Mouse (Mus musculus) ovary, postnatal 36 days (tissue): ENCODE data around the gene Tmem179b.
"Not testable (repeated sequence)": the region's sequence is repeated elsewhere in the genome, so short reads cannot be mapped to it uniquely, and the experiment has no call there.

Source experiments
- DNase-seq: peaks from one replicate; pipeline ENCODE4 v3.0.0; 2022; ENCODE audit warnings: low spot score, mixed read lengths

The Tmem179b gene

DNA sequence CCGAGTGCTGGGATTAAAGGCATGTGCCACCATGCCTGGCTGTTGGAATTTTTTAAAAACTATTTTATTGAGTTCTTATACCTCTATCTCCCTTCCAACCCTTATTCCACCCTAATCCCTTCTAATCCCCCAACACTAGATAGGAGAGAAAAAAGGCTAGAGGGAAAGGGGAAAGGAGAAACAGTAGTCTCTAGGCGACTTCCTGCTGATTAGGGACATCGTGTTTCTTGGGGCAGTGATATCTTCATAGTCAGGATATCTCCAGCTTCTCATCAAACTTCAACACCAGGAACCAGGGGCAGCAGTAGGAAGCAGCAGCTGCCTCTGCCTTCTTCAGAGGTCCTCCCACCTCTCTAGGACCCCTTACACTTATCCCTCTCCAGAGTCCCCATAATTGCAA, 39.9 kb downstream of the Tmem179b start:
- no peak for DNase-seq

DNA sequence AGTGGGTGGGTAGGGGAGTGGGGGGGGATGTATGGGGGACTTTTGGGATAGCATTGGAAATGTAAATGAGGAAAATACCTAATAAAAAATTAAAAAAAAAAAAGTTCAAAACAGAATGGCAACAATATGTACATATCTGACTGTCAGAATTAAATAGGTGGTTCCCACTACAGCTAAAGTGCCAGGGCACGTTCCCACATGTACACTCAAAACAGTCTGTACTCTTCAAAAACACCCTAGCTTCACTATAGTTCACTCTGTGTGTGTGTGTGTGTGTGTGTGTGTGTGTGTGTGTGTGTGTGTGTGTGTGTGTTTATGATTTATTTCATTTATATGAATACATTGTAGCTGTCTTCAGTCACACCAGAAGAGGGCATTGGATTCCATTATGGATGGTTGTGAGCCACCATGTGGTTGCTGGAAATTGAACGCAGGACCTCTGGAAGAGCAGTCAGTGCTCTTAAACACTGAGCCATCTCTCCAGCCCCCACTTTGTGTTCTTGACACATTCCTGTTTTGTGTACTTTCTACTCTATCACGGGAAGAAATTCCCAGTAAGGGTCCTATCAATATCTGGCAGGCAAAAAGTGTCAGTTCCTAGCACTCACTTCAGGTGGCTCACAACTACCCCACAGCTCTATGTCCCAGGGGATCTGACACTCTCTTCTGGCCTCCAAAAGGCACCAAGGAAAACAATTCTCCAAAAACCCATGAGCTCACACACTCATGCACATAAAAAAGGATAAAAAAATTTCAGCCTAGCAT, 45.8 kb downstream of the Tmem179b start:
- not testable (repeated sequence) for DNase-seq

DNA sequence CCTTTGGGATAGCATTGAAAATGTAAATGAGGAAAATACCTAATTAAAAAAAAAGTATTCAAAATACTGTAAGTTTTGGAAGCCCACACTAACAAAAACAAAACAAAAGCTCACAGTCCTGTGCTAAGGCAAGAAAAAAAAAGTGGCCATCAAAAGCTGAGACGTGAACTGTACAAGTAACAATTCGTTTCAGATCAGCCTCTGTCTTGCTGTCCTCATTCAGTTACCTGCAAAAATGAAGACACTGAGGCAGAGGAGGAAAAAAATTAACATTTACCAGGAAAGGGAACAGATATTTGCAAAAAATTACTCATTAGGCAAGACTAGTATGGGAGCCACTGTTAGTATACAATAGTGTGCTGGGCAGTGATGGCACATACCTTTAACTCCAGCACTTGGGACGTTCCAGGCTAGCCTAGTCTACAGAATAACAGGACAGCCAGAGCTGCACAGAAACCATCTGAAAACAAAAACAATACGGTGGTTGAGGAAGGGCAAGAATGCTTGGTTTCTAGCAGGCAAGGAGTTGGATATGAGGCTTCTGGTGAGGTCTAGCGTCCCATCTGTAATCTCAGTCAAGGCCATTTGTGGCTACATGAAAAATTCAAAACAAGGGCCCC, 46.7 kb downstream of the Tmem179b start:
- DNase-seq, result no peak

DNA sequence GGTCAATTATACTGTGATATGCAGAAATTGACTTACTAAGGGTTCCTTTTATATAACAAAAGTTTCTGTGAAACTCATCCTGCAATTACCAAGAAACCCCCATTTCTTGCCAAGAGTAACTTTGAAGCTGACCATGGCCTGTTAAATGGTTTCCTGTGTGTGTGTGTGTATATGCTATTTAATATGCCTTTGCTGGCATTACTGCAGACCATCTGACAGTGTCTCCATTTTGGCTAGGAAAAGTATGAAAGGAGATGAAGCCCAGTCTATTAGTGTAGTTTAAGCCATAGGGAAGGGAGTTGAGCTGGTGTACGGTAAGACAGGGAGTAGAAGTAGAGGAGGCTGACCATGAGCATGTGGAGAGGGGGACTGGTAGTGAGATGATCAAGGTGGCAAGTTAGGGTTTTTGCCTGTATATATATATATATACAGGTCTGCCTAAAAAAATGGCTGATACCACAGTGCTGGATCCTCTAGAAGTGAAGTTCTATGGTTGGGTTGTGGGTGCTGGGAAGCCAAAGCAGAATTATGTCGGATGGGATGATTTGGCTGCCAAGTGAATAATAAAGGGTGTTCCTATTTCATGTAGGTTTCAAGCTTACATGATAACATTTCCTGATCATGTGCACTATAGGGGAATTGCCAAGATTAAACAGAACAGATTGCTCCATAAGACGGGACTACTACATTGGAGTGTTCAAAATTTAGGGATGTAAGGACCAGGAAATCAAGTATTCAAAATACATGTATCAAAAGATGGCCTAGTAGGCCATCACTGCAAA, 47.5 kb downstream of the Tmem179b start:
- DNase-seq, result no peak

DNA sequence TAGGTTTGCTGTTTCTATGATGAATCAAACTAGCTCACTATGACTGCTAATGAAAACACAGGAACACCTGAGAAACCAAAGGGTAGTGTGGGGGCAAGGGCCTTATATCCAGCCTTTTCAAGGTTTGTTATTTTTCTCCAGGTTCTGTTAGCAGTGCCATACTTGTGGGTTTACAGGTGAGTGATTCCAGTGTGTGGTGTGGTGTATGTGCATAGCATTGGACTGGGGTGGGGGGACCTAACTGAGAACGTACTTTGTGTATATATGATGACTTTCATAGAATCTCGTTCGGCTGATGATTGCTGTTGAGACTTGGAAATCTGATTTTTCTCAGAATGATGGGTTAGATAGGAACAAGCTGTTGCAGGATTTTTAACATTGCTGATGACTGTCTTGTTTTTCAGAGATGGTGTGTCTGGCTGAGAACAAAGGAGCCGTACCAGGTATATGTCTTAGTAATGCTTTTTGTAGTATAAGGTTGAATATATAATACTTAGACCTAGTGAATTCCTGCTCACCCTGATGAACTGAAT, 49.1 kb downstream of the Tmem179b start:
- DNase-seq, result no peak

DNA sequence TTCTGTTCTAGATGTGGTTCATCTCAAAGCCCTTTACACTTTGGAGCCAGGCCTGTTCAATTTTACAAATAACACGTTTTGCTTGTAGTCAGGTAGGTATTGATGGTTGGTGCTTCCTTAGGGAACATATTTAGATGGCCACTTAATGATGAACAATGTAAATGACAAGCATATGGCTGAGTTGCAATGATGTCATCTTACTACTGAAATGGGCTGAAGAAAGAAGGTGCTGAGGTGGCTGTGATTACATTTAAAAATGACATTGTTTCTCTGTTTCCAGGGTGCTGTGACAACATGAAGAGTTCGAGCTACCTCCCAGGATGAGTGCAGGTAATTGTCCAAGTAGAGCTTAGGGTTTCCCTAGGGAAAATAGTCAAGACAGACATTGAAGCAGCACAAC, 49.9 kb downstream of the Tmem179b start:
- no peak for DNase-seq

DNA sequence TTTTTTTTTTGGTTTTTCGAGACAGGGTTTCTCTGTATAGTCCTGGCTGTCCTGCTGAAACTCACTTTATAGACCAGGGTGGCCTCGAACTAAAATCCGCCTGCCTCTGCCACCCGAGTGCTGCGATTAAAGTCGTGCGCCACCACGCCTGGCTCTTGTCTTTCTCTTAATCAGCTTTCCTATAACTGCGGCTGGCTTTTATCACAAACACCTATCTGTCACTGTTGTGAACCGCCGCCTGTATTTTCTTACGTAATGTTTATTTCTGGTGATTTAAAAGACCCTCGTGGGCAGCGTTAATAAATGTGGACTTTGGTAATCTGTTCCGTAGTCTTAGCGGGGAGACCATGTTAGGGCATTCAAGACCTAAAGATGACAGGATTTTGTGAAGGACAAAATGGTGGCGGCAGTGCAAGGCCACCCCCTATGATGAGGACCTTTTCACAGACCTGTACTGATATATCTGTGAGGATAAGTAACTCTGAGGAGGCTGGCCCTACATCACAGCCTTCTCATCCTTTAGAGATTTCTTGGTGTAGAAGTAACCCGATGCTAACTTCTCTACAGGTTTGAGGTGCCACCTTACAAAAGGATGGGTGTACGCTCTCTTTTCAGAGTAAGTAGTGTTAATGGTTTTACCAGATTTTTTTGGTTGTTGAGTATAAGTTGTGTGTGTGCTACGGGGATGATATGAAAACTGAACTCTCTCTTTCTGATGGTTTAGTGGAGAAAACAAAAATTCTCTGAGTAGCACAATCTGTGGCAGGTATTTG, 50.5 kb downstream of the Tmem179b start:
- DNase-seq, result no peak

DNA sequence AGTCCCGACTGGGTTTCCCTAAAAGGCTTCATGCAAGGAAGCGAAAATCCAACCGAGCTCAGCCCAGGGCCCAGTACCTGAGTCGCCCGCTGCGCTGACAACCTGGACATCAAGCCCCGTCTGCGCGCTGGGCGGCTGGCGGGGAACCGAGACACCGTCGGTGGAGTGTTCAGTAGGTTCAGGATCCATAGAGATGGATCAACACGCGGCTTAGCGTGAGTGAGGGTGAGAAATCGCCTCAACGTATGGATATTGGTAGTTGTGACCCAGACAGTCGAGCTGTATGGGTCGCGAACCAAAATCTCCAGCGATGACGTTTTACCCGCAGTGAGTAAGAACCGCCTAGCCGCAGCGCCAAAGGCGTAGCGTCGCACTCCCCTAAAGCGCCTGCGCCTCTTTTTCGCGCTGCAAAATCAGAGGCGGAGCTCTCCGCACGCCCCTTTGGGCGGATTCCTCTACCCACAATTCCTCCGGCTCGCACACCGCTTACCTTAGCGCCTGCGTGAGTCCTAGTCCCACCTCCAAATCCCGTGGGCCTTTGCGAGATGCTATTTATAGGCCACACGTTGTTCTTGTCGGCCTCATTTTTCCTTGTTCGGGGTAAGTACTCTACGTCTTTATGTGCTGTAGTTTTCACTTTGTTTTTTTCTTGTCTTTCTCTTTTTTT, 51.2 kb downstream of the Tmem179b start, which contains the start of gene Slc3a2:
Slc3a2 (minus strand) TSS at position 463 of the 667 bp plus-strand sequence.
- DNase-seq, result peak; percentile 94

DNA sequence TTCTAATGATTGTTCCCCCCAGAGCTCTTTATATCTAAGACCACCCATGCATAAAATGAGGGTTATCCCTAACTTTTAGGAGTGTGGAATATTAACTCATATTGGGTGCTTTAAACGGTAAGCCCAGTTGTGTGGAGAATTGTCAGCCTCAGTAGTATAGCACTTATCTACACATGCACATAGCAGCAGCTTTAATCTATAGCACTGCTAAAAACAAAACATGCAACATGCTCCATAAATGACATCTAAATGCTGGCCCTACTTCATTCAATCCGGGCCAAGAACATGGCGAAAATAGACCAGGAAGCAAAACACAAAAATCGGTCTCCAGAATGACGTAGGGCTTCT, 51.7 kb downstream of the Tmem179b start:
- DNase-seq, result no peak
